Mouse (Mus musculus) embryonic facial prominence, embryonic 15.5 days (tissue): Measurements from ENCODE around the gene Anapc13. TPM values are rescaled to one million over a fixed set of nuclear protein-coding genes. Genes with fewer than 3 reads are reported as not detected.

ENCODE experiments used
- polyA plus RNA-seq: library from polyadenylated mRNA; unstranded; fragments of >200 nt; fragmentation: Nextera tagmentation; extraction: Ambion mirVana; gene quantifications from 2 replicates; pipeline ENCODE4 v1.2.1, GENCODE M21; 2015

Anapc13 gene
- polyA plus RNA-seq, 1 experiment from 2014 or later = 182 TPM

Other genes with a start within 250 kb of the Anapc13 start
- 0.68 and 1.8 TPM in 2 replicates for gene Ky, start 120.5 kb upstream of the Anapc13 start, polyA plus RNA-seq
- gene Cep63, start 238 bp downstream of the Anapc13 start, polyA plus RNA-seq = 49.0 and 49.3 TPM in 2 replicates
- gene Amotl2, start 90.4 kb downstream of the Anapc13 start, polyA plus RNA-seq = 53.6 and 53.7 TPM in 2 replicates
- gene Ryk, start 208.6 kb downstream of the Anapc13 start, polyA plus RNA-seq = 24.8 and 33.1 TPM in 2 replicates